Mouse (Mus musculus): ENCODE data around the gene Gm16405.
"Not testable (repeated sequence)": the region's sequence is repeated elsewhere in the genome, so short reads cannot be mapped to it uniquely, and the experiment has no call there.

Gm16405 gene

GRCm38 (mm10) chrX:54530908-54531307, at the start of gene Gm16405:
Gene Gm16405 (plus strand): TSS chrX:54531208.
- DNase-seq, result not testable (repeated sequence)
